In the genomic region with DNA sequence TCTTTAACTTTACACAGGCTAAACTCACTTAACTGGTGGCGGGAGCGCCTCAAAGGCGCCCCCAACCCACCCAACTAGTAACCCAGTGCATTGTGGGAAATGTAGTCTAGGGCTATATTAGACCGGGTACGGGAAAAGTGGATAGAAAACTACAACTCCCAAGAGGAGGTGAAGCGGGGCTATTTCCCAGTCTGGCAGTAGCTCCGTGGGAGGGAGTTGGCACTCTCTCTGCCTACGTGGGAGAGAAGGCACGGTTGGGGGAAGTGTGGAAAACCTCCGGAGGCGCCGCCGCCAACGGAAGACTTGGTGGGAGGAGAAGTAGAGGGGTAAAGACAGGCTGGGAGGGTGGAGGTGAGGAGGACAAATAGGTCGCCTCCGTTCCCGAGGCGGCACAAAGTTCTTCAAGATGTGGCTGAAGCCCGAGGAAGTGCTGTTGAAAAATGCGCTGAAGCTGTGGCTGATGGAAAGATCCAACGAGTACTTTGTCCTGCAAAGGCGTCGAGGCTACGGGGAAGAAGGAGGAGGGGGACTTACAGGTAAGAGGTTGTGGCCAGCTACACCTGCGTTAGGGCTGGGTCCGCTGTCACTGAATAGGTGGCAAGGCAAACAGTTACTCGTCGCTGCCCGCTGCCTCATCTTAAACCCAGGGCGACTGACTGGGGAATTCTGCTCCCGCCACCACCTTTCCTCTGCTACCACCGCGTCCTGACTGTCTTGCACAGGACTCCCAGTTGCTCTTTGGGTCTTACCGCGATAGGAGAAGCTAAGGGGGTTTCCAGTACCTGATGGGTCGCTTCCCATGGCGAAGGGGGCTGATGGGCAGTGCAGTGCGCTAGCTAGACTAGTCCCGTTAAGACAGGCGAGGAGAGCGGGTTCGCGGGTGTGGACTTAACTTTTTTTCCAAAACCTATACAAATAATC, we compare ENCODE assay signal across 7 mouse cellular contexts. TPM values are rescaled to one million over a fixed set of nuclear protein-coding genes. Genes with fewer than 3 reads are reported as not detected.
DNase-seq lines count a peak whose midpoint lies in the region; ATAC-seq lines count a peak whose summit lies in the region.

A gene (plus strand): TSS at position 222 of the 921 bp plus-strand sequence.

- peak within 1 kb of the TSS; percentile 58 for H3K4me3 ChIP-seq in intestine, embryonic 16.5 days (ENCODE audit: low read length)
- H3K4me3 ChIP-seq in midbrain, embryonic 11.5 days (ENCODE audit: low read depth, low read length), result peak within 1 kb of the TSS; percentile 45

- ATAC-seq in intestine, embryonic 16.5 days, result peak; percentile 99
- ATAC-seq in midbrain, embryonic 11.5 days (ENCODE audit: low FRiP score), result peak; percentile 99

- H3K36me3 ChIP-seq in intestine, embryonic 16.5 days (ENCODE audit: control insufficient read depth, insufficient read depth, low read length), result no peaks in the 10 kb centered on the region
- H3K36me3 ChIP-seq in midbrain, embryonic 11.5 days (ENCODE audit: control insufficient read depth, insufficient read depth, low read length), result no peaks in the 10 kb centered on the region

- peak within 1 kb of the TSS; percentile 76 for H3K27ac ChIP-seq in intestine, embryonic 16.5 days (ENCODE audit: low read length)
- H3K27ac ChIP-seq in midbrain, embryonic 11.5 days (ENCODE audit: low read depth, low read length), result no peak within 1 kb of the TSS

- 11% methylated on average over 43 of the region's 43 CpGs for WGBS in intestine, embryonic 16.5 days
- 10% methylated on average over 42 of the region's 43 CpGs for WGBS in midbrain, embryonic 11.5 days

- peak within 1 kb of the TSS; percentile 50 for H3K4me2 ChIP-seq in intestine, embryonic 16.5 days (ENCODE audit: low read depth, low read length)
- peak within 1 kb of the TSS; percentile 63 for H3K4me2 ChIP-seq in midbrain, embryonic 11.5 days

- peak within 1 kb of the TSS; percentile 70 for H3K9ac ChIP-seq in intestine, embryonic 16.5 days (ENCODE audit: low read depth, low read length)
- H3K9ac ChIP-seq in midbrain, embryonic 11.5 days (ENCODE audit: low read length), result peak within 1 kb of the TSS; percentile 51; the same call in 1 of the 2 replicates

- DNase-seq in adrenal gland, adult 2 months, result peak; percentile 86
- peak; percentile 74 for DNase-seq in embryo, embryonic 9.5 days (ENCODE audit: extremely low spot score)
- peak; percentile 35 to 79 for DNase-seq in gastrocnemius, postnatal 4 days (ENCODE audit: low spot score in 2 of 2)
- DNase-seq in left cerebral cortex, postnatal 36 days (ENCODE audit: low spot score in 2 of 2), result peak; percentile 73 to 76
- DNase-seq in midbrain, embryonic 11.5 days (ENCODE audit: low spot score, missing footprints), result peak; percentile 95
- DNase-seq in skeletal muscle tissue, adult 2 months (ENCODE audit: low read depth, low spot score), result peak; percentile 85

- H3K27me3 ChIP-seq in intestine, embryonic 16.5 days (replicated peaks; ENCODE audit: control insufficient read depth, insufficient read depth, low read length), result no peaks in the 10 kb centered on the region
- H3K27me3 ChIP-seq in midbrain, embryonic 11.5 days (ENCODE audit: control insufficient read depth, insufficient read depth, low read length), result 0 out of 2 replicates have a peak, but pooled peaks cover 2% of the 10 kb centered on the region

- intact Hi-C loops in left cerebral cortex, postnatal 36 days (cut with DNase I), result no loop called here

- no peaks in the 10 kb centered on the region for H3K4me1 ChIP-seq in intestine, embryonic 16.5 days (ENCODE audit: control insufficient read depth, insufficient read depth, low read length)
- H3K4me1 ChIP-seq in midbrain, embryonic 11.5 days (ENCODE audit: control insufficient read depth, insufficient read depth, low read length), result no peaks in the 10 kb centered on the region

- no peaks in the 10 kb centered on the region for H3K9me3 ChIP-seq in intestine, embryonic 16.5 days (ENCODE audit: control insufficient read depth, low read length)
- no peaks in the 10 kb centered on the region for H3K9me3 ChIP-seq in midbrain, embryonic 11.5 days (ENCODE audit: control insufficient read depth, low read length)

RNA-seq across cellular contexts. Expression of the gene that starts here (rescaled TPM):
- total RNA-seq in adrenal gland, adult 2 months (2021), result 1 to 10 TPM; 6.9 to 9.6 TPM
- 0.18 and 0.35 TPM in 2 replicates for polyA plus RNA-seq in adrenal gland, adult 2 months (2012; rRNA removed)
- total RNA-seq in gastrocnemius, postnatal 4 days (2021), result 10 to 100 TPM in 1 of 2 experiments, 1 to 10 TPM in 1; 6.8 to 10.0 TPM
- 2.6 and 2.8 TPM in 2 replicates for polyA plus RNA-seq in intestine, embryonic 16.5 days (2015; fragmentation: Nextera tagmentation; extraction: Ambion mirVana)
- total RNA-seq in left cerebral cortex, postnatal 36 days (2021), result 1 to 10 TPM; 3.1 to 4.3 TPM
- polyA plus RNA-seq in midbrain, embryonic 11.5 days (2014; fragmentation: Nextera tagmentation; extraction: Ambion mirVana), result 0.32 and 0.70 TPM in 2 replicates

Comparison
In these comparisons a context has a peak if more than half of its experiments do, and no peak if none do; other contexts are left out.
1. Peak in DNase-seq, ATAC-seq, H3K4me3 ChIP-seq, H3K9ac ChIP-seq and H3K4me2 ChIP-seq in midbrain, embryonic 11.5 days; RNA of the gene not detected or under 1 TPM.